Mouse (Mus musculus) adrenal gland, adult 2 months (tissue): ENCODE data around the gene Lrig3. TPM values are rescaled to one million over a fixed set of nuclear protein-coding genes. Genes with fewer than 3 reads are reported as not detected.

ENCODE experiments used
- DNase-seq: peaks from one replicate; pipeline ENCODE4 v3.0.0; 2021
- microRNA-seq, 2 experiments: library from miRNA; unstranded; fragments of <30 nt; microRNA quantifications; one replicate each; pipeline ENCODE4 v1.2.0; 2021
- polyA plus RNA-seq: library from polyadenylated mRNA; depleted of rRNA; stranded (reverse); fragments of >200 nt; gene quantifications from 2 replicates; pipeline ENCODE4 v1.2.3, GENCODE M21; 2012
- total RNA-seq, 2 experiments: library from RNA; stranded (reverse); gene quantifications; 2 replicates each; pipeline ENCODE4 v1.2.3; 2021

The Lrig3 gene
- total and polyA plus RNA-seq, 3 experiments: 3.6 to 5.8 (median 4.2) TPM

- no peak for DNase-seq
These were observed 36.2 kb downstream of the Lrig3 start for GRCm38 (mm10) chr10:126002081-126002755.

- DNase-seq: no peak
These were observed 37.0 kb downstream of the Lrig3 start for GRCm38 (mm10) chr10:126002818-126003506.

- DNase-seq: no peak
These were observed 37.9 kb downstream of the Lrig3 start for GRCm38 (mm10) chr10:126003857-126004256.

GRCm38 (mm10) chr10:126013667-126014066 lies 47.7 kb downstream of the Lrig3 start:
- DNase-seq: no peak

- DNase-seq: no peak
These were observed 48.7 kb downstream of the Lrig3 start for GRCm38 (mm10) chr10:126014673-126015072.

GRCm38 (mm10) chr10:126015644-126016043 lies 49.7 kb downstream of the Lrig3 start:
- DNase-seq: no peak

GRCm38 (mm10) chr10:126019350-126019991 lies 53.5 kb downstream of the Lrig3 start:
- no peak for DNase-seq

- DNase-seq: no peak
These were observed 62.8 kb downstream of the Lrig3 start for GRCm38 (mm10) chr10:126028574-126029440.

GRCm38 (mm10) chr10:126029441-126030114 lies 63.6 kb downstream of the Lrig3 start:
- DNase-seq: no peak

- no peak for DNase-seq
These were observed 90.9 kb downstream of the Lrig3 start for GRCm38 (mm10) chr10:126056881-126057280.

- DNase-seq: no peak
These were observed 96.8 kb downstream of the Lrig3 start for GRCm38 (mm10) chr10:126062812-126063211.

Small RNAs within 50 kb of the gene (microRNA-seq; reads per million reads assigned to microRNA genes)
- 0 reads per million in 2 experiments for gene Gm22183
